Mouse (Mus musculus) thymus, postnatal 4 days (tissue): ENCODE measurements around the gene Castor2.

Experiments
- DNase-seq: peaks from one replicate; pipeline ENCODE4 v3.0.0; 2021

The Castor2 gene

DNA sequence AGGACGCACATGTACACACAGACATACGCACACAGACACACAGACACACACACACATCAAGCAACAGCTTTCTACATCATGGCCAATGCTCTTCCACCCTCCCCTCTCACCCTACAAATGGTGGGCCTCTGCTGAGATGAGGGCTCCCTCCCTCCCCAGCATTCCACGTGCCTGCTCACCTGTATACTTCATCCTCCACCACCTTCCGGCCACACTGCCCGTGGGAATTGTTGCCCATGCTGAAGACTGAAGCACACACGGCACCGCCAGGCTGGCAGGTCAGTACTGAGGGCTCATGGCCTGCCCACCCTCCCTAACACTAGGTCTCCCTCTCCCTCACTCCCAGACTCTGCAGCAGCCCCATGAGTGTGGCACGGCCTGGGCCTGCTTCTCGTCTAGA, 68.5 kb downstream of the Castor2 start:
- DNase-seq = no peak

DNA sequence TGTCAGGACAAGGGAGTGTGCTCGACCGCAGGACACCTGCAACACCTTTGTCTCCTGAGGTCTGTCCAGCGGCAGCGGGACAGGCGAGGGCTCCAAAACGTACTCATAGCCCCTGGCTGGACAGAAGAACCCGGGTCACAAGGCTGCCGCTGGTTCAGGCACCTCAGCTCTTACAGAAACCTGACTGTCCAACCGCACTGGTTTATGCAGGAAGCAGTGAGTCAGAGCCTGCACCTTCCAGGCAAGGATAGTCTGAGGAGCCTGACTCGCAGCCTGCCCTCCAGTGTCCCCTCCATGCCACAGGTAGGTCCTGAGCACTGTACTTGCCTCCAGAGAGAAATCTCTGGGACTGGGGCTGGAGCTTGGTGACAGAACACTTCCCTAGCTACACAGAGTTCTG, 69.7 kb downstream of the Castor2 start:
- DNase-seq = no peak

DNA sequence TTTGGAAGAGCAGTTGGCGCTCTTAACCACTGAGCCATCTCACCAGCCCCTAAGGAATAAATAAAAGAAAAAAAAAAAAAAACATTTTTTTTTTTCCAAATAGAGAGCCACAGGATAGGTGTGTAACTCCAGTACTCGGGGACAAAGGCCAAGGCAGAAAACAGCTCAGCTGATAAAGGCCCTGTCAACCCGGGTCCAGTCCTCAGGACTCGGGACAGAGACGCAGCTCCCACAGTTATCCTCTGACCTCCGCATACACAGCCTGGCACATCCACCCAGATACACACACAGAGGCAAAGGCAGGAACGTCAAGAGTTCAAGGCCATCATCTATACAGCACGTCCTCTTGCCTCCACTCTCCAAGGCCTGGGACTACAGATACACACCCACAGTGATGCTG, 70.7 kb downstream of the Castor2 start:
- DNase-seq = no peak

DNA sequence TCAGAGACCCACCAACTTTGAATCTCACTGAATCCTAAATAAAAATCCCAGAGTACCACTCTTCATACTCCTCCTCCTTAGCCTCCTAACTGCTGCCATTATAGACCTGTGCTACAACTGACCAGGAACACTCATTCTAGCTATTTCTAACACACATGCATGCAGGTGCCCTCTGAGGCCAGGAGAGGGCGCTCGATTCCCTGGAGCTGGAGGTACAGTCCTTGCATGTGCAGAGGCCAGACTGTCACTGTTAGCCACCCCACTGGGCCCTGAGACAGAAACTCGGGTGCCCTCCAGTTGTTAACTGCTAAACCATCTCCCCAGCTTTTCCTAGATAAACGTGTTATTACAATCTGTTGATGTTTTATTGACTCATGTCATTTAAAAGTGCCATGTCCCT, 73.7 kb downstream of the Castor2 start:
- peak; percentile 76 for DNase-seq

DNA sequence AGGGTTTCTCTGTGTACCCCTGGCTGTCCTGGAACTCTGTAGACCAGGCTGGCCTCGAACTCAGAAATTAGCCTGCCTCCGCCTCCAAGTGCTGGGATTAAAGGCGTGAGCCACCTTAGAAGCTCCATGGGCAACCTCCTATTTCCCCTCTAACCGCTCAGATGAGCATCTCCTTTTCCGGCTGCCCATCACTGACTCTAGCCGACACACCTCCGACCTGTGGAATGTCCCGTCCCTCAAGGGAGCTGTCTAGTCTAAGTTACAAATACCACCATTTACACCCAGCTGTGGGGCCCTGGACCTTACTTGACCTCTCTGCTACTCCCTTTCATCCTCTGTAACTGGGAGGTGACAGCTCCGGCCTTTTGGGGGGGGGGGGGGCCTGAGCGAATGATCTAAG, 76.2 kb downstream of the Castor2 start:
- no peak for DNase-seq

DNA sequence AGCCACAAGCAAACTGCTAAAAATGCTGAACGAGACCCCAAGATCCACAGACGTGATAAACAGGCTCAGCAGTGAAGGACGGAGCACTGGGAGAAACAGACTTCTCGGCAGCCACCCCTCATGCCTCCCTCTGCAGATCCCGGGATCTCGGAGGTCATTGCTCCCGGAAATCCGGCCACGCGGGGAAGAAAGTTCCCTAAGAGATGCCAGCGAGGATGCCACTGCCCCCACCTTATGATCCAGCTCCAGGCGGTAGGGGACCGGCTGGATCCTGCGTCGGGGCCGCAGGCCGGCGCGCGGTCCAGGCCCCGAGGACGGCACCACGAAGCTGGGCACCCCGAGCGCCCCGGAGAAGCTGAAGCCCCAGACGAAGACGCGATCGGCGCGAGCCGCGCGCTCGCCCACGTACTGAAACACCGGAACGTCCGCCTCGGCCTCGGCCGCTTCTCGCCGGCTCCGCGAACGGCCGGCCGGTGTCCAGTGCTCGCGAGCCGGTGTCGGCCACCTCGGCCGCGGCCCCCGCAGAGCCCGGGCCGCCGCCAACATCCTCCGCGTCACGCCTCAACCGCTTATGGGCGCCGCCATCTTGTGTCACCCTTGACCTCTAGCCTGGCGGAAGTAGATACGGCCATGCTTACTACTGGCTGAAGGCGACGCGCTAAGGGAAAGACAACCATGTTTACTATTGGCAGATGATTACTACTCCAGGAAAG, 76.8 kb downstream of the Castor2 start, which contains the start of gene Rcc1l:
Rcc1l (minus strand) TSS at position 606 of the 713 bp plus-strand sequence.
- peak; percentile 84 for DNase-seq

DNA sequence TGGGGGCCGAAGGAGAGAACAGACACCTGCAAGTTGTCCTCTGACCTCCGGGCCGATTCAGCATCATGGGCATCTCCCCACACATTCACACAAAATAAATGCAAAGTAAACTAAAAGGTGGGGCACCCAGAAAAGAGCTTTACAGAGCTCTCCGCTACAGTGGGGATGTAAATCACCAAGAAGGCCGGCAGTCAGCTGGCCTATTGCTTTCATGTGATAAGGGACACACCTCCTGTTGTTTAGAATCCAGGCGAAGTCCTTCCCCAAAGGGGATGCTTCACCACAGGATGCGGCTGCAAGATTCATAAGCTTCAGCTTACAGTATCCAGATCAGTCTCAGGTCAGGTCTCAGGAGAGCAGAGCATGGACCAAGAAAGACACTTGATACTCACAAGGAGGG, 79.0 kb downstream of the Castor2 start:
- DNase-seq = no peak

DNA sequence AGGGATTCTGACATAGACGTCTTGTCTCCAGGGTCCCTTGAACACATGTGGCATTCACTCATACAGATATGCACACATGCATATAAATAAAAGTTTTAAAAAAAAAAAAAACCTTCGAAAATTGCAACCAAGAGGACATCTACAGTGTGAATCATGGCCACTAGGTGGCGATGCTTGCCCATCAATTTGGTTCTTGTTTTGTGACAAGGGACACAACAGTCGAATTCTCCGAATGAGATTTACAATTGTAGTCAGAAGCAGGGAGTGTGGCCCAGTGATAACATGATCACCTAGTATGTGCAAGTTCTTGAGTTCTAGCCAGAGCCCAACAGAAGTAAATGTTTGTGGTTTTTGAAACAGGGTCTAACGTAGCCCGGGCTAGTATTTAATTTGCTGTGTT, 80.4 kb downstream of the Castor2 start:
- DNase-seq = peak; percentile 91

DNA sequence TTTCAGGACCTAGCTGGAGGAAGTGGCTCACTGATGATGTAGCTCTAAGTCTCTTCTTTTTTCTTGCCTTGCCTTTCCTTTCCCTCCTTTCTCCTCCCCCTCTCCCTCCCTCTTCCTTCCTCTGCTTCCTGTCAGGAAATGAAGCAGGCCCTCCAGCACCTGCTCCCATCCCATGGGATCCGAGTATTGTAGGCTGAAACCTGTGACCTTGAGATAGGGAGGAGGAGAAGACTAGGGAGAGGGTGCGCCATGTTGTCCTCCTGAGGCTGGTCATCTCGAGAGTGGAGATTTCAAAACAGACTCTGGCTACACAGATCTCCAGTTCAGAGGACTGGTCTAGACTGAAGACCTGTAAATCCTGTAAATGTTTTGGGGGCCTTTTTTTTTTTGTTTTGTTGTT, 82.7 kb downstream of the Castor2 start:
- no peak for DNase-seq

DNA sequence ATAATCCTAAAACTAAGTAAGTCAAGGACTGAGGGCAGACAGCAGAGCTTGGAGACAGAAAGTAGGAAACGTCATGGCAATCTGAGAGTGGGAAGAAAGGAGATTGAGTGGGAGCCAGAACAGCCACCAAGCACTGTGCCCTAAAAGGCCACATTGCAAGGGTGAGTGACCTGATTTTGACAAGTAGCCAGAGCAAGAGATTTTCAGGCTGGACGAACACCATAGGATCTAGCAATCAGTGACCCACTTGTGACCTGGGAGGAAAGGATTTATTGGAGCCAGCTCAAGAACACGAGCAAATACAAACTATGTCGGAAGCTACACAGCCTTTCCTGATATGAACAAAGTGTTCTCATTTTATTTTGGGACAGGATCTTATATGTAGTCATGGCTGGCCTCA, 83.2 kb downstream of the Castor2 start:
- DNase-seq = no peak

DNA sequence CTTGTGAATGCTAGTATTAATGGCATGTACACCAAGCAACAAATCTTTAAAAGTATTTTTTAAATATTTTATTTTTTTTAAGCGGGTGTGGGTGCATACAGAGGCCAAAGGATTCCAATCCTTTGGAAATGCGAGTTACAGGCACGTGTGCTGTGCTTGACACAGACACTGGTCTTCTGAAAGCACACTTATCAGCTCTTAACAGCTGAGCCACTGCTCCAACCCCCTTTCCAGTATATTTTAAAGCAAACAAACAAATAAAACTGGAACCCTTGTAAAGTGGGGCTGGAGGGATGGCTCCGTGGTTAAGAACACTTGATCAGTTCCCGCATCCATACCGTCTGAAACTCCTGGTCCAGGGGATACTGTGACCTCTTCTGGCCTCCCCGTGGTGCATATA, 83.7 kb downstream of the Castor2 start:
- no peak for DNase-seq

DNA sequence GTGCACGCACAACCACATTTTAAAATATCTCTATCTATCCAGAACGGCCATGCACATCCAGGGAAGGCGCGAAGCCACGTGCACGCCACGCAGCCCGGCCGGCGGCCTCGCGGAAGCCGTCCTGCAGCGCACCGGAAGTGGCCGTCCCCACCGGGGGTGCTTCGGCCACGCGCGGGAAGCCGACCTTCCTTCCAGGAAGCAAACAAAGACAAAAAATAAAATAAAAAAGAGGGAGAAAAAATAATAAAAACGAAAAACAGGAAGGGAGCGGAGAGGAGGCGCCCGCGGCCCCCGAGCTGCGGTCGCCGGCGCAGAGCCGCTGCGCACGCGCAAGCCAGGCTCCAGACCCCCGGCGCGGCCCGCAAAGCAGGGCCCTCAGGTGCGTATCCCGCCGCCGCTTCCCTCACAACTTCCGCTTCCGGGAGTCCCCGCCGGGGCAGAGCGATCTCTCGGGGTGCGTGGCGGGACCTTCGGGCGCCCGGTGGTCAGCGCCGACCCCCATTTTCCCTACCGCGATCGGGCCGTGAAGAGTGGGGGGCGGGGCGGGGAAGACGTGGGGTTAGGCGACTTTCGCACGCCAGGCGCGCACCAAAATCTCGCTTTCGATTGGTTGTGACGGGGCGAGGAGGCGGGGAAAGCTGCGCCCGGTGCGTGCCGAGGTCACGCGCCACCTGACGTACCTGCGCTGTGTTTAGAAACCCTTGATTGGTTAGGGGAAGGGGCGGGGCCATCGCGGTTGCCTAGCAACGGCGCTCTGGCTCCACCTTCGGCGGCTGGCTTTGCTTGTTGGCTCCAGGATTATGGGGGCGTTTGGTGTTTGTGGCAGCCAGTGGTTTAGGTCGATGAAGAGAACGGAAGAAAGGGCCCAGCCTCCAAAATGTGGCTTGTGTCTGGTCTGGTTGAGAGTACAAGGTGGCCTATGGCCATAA, 84.6 kb downstream of the Castor2 start, which contains the start of gene Gtf2ird2:
Gtf2ird2 (plus strand) TSS at position 140 of the 929 bp plus-strand sequence.
- peak; percentile 100 for DNase-seq

DNA sequence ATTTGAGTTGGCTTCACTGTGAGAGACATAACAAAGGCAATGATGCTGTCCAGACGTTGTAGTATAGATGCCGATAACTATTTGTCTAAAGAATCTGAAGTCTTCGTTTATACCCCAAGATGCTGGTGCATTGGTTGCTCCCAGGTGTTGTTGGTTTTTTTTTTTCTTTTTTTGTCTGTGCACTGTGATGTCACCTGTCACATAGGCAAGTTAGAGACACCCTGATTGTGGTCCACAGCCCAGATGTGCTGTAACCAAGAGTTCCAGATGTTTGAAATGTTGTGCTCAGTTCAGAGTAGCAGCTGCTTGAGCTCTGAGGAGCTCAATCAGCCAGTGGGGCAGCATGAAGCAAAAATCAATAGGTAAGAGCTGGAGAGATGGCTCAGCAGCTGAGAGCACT, 86.5 kb downstream of the Castor2 start:
- DNase-seq = no peak

DNA sequence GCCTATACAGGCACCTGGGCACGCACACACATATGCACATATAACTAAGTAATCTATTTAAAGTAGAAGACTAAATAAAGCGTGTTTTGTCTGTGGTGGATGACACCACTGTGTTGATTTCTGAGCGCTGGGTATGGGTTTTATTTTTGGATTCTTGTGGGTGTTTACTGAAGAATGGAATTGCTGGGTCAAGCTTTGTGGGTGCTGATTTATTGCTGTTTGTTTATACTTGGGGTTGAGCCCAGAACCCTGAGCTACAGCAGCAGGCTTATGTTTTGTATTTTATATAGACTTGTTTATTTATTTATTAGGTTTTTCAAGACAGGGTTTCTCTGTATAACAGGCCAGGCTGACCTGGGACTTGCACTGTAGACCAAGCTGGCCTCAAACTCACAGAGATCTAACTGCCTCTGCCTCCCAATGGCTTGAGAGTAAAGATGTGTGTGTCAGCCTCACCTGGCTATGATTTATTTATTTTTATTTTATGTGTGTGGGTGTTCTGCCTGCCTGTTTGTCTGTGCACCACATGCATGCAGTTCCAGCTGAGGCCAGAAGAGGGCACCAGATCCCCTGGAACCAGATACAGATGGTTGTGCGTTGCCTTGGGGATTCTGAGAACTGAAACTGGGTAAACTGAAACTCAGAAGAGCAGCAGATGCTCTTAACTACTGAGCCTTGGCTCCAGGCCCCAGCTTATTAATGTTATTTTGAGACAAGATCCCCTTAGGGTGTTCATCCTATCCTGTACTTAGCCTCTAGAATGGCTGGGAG, 87.6 kb downstream of the Castor2 start:
- peak; percentile 83 for DNase-seq

DNA sequence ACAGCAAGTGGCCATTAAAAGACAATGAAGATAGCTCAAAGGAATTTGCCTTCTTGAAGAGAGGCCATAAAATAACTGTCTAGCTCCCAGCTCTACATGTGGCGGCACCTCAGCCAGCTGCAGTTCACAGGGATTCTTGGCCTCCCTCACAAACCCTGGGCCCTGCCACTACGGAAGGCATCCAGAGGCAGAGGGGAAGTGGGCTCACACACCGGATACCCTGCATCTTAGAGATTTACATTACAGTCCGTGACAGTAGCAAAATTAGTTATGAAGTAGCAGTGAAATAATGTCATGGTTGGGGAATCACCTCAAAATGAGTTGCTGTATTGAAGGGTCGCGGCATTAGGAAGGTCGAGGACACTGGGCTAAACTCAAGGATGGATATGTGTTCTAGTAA, 89.1 kb downstream of the Castor2 start:
- peak; percentile 52 for DNase-seq

DNA sequence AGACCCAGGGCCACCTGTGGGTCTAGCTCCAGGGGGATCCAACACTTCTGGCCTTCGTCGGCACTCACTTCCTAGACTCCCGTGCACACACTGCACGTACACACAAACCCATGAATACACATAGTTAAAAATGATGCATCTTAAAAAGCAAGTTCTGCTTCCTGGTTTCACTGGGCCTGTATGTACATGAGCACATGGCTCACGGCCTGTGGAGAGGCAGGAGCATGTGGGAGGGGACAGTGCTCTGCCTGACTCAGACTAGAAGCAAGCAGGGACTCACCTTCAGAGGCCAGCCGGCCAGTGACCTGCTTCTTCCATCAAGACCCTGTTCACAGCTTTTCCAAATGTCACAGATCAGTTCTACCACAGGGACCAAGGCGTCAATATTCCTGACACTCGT, 94.2 kb downstream of the Castor2 start:
- DNase-seq = no peak
